Mouse (Mus musculus): ENCODE results near the gene Lpcat2b. TPM values are rescaled to one million over a fixed set of nuclear protein-coding genes. Genes with fewer than 3 reads are reported as not detected.
"Not testable (repeated sequence)": the region's sequence is repeated elsewhere in the genome, so short reads cannot be mapped to it uniquely, and the experiment has no call there.

The Lpcat2b gene
- not detected in 2 replicates for polyA plus RNA-seq (2015; fragmentation: Nextera tagmentation; extraction: Ambion mirVana)

- no peak within 1 kb of the TSS for H3K27ac ChIP-seq (ENCODE audit: low read depth, low read length)
- H3K36me3 ChIP-seq (ENCODE audit: control insufficient read depth, insufficient read depth): no peaks in the 10 kb centered on the region
- no peak within 1 kb of the TSS for H3K9ac ChIP-seq (ENCODE audit: low read depth, low read length)
- no peaks in the 10 kb centered on the region for H3K27me3 ChIP-seq (replicated peaks; ENCODE audit: control insufficient read depth, insufficient read depth, low read length)
- 80% methylated on average over 3 of the region's 3 CpGs for WGBS
- H3K4me3 ChIP-seq (ENCODE audit: low read depth, low read length): no peak within 1 kb of the TSS
- H3K4me1 ChIP-seq (replicated peaks; ENCODE audit: control insufficient read depth, insufficient read depth, low read length): no peaks in the 10 kb centered on the region
- ATAC-seq: no peak
- no peak within 1 kb of the TSS for H3K4me2 ChIP-seq (replicated peaks; ENCODE audit: low read depth)
- H3K9me3 ChIP-seq (ENCODE audit: control insufficient read depth): no peaks in the 10 kb centered on the region
- TF ChIP-seq CTCF (IDR thresholded peaks at IDR 0.05; ENCODE audit: low read depth): no peak
These were observed at the start of gene Lpcat2b for GRCm38 (mm10) chr5:107431249-107431648. Lpcat2b (plus strand) TSS chr5:107431549.

- peak; percentile 32; the same call in 1 of the 2 replicates for TF ChIP-seq CTCF (IDR thresholded peaks at IDR 0.05; ENCODE audit: low read depth)
- not testable (repeated sequence) for H3K4me3 ChIP-seq (ENCODE audit: low read depth, low read length); H3K4me2 ChIP-seq (replicated peaks; ENCODE audit: low read depth); H3K27ac ChIP-seq (ENCODE audit: low read depth, low read length); H3K9ac ChIP-seq (ENCODE audit: low read depth, low read length); H3K4me1 ChIP-seq (replicated peaks; ENCODE audit: control insufficient read depth, insufficient read depth, low read length); ATAC-seq; H3K27me3 ChIP-seq (replicated peaks; ENCODE audit: control insufficient read depth, insufficient read depth, low read length); H3K36me3 ChIP-seq (ENCODE audit: control insufficient read depth, insufficient read depth); H3K9me3 ChIP-seq (ENCODE audit: control insufficient read depth)
These were observed 44.9 kb upstream of the Lpcat2b start for GRCm38 (mm10) chr5:107386448-107386847.

GRCm38 (mm10) chr5:107387788-107388187, 43.6 kb upstream of the Lpcat2b start:
- Histone ChIP-seq H3K36me3 (ENCODE audit: control insufficient read depth, insufficient read depth) (no peaks in the 10 kb centered on the region; the same call in 1 of the 2 replicates), H3K27ac (ENCODE audit: low read depth, low read length) (no peak overlapping the region), H3K4me3 (ENCODE audit: low read depth, low read length) (no peak overlapping the region), H3K9me3 (ENCODE audit: control insufficient read depth) (no peaks in the 10 kb centered on the region), H3K27me3 (replicated peaks; ENCODE audit: control insufficient read depth, insufficient read depth, low read length) (no peaks in the 10 kb centered on the region), H3K9ac (ENCODE audit: low read depth, low read length) (no peak overlapping the region), H3K4me2 (replicated peaks; ENCODE audit: low read depth) (no peak overlapping the region), H3K4me1 (replicated peaks; ENCODE audit: control insufficient read depth, insufficient read depth, low read length) (no peaks in the 10 kb centered on the region)
- 95% methylated on average over 1 of the region's 1 CpGs for WGBS
- TF ChIP-seq CTCF (IDR thresholded peaks at IDR 0.05; ENCODE audit: low read depth): no peak
- no peak for ATAC-seq

DNA sequence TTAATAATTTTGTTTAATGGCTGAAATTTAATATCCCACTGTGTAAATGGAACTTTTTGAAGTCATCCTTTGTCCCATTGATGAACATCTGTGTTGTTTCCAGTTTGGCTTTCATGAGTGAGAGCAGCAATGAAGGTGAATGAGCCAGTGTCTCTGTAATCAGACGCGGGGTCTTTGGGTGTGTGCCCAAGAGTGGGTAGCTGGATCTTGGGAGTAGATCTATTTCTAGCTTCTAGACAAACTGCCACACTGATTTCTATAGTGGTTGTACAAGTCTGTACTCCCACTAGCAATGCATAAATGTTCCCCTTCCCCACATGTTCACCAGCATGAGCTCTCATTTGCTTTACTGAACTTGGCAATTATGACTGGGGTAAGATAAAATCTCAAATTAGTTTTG, 42.0 kb upstream of the Lpcat2b start:
- Histone ChIP-seq H3K36me3 (ENCODE audit: control insufficient read depth, insufficient read depth) (no peaks in the 10 kb centered on the region; the same call in 1 of the 2 replicates), H3K27me3 (replicated peaks; ENCODE audit: control insufficient read depth, insufficient read depth, low read length) (no peaks in the 10 kb centered on the region), H3K4me1 (replicated peaks; ENCODE audit: control insufficient read depth, insufficient read depth, low read length) (no peaks in the 10 kb centered on the region), H3K9me3 (ENCODE audit: control insufficient read depth) (no peaks in the 10 kb centered on the region), H3K27ac (ENCODE audit: low read depth, low read length) (no peak overlapping the region), H3K9ac (ENCODE audit: low read depth, low read length) (no peak overlapping the region), H3K4me3 (ENCODE audit: low read depth, low read length) (no peak overlapping the region), H3K4me2 (replicated peaks; ENCODE audit: low read depth) (no peak overlapping the region)
- TF ChIP-seq CTCF (IDR thresholded peaks at IDR 0.05; ENCODE audit: low read depth): no peak
- ATAC-seq: no peak
- WGBS: 88% methylated on average over 2 of the region's 2 CpGs

- H3K4me3 ChIP-seq (ENCODE audit: low read depth, low read length): no peak overlapping the region
- no peak overlapping the region for H3K9ac ChIP-seq (ENCODE audit: low read depth, low read length)
- no peak for ATAC-seq
- no peaks in the 10 kb centered on the region for H3K36me3 ChIP-seq (ENCODE audit: control insufficient read depth, insufficient read depth)
- H3K9me3 ChIP-seq (ENCODE audit: control insufficient read depth): no peaks in the 10 kb centered on the region
- no peak for TF ChIP-seq CTCF (IDR thresholded peaks at IDR 0.05; ENCODE audit: low read depth)
- no peak overlapping the region for H3K4me2 ChIP-seq (replicated peaks; ENCODE audit: low read depth)
- H3K4me1 ChIP-seq (replicated peaks; ENCODE audit: control insufficient read depth, insufficient read depth, low read length): no peaks in the 10 kb centered on the region
- no peak overlapping the region for H3K27ac ChIP-seq (ENCODE audit: low read depth, low read length)
- no peaks in the 10 kb centered on the region for H3K27me3 ChIP-seq (replicated peaks; ENCODE audit: control insufficient read depth, insufficient read depth, low read length)
- WGBS: 70% methylated on average over 2 of the region's 2 CpGs
These were observed 36.9 kb upstream of the Lpcat2b start for GRCm38 (mm10) chr5:107394437-107394836.

DNA sequence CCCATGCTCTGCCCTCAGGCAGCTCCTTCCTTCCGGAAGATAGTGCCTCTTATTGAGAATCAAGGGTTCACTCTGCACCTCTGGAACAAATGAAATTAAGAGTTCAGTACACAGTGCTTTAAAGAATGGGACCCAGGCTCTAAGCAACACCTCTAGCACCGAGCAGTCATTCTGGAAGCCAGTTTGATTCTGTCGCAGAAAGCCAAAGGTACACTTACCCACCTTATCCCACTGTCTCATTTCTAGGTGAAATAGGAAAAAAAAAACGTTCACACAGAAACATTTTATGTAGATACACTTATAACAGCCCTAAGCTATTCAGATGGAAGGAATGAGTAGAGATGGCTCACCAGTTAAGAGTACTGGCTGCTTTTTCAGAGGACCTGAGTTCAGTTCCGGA, 28.9 kb upstream of the Lpcat2b start, which contains the start of gene Ephx4:
Gene Ephx4, plus strand, starts transcription at position 301 of the 400 bp plus-strand sequence.
- H3K4me2 ChIP-seq (replicated peaks; ENCODE audit: low read depth): peak within 1 kb of the TSS; percentile 96
- peaks cover 32% of the 10 kb centered on the region for H3K27me3 ChIP-seq (replicated peaks; ENCODE audit: control insufficient read depth, insufficient read depth, low read length)
- no peak within 1 kb of the TSS for H3K27ac ChIP-seq (ENCODE audit: low read depth, low read length)
- peak within 1 kb of the TSS; percentile 40; the same call in 1 of the 2 replicates for H3K9ac ChIP-seq (ENCODE audit: low read depth, low read length)
- H3K4me3 ChIP-seq (ENCODE audit: low read depth, low read length): peak within 1 kb of the TSS; percentile 50
- no peaks in the 10 kb centered on the region for H3K36me3 ChIP-seq (ENCODE audit: control insufficient read depth, insufficient read depth)
- 29% methylated on average over 5 of the region's 5 CpGs for WGBS
- TF ChIP-seq CTCF (IDR thresholded peaks at IDR 0.05; ENCODE audit: low read depth): no peak
- no peaks in the 10 kb centered on the region for H3K4me1 ChIP-seq (replicated peaks; ENCODE audit: control insufficient read depth, insufficient read depth, low read length)
- ATAC-seq: no peak
- H3K9me3 ChIP-seq (ENCODE audit: control insufficient read depth): no peaks in the 10 kb centered on the region

Data from intestine, postnatal 0 days (tissue).